ENCODE assay signal across 39 mouse cellular contexts in genomic region chr11:74379166-74379873, GRCm38 (mm10). TPM values are rescaled to one million over a fixed set of nuclear protein-coding genes. Genes with fewer than 3 reads are reported as not detected.
DNase-seq lines count a peak whose midpoint lies in the region; ATAC-seq and TF ChIP-seq lines count a peak whose summit lies in the region.
"Had no signal": no experiment of that assay in that cellular context is flagged by ENCODE, and none has a peak within 500 bp of the region (broad histone marks: within the 10 kb centered on the region; RNA-seq: fewer than 3 reads in every experiment).

No protein-coding gene starts in this region.

- no peak for TF ChIP-seq CTCF in liver, postnatal 0 days (IDR thresholded peaks at IDR 0.05; ENCODE audit: low read depth)

- peak; percentile 39 for DNase-seq in adrenal gland, postnatal 10 days
- no peak for DNase-seq in adrenal gland, adult 8-10 months
- peak; percentile 11 for DNase-seq in liver, postnatal 0 days
- peak; percentile 48 for DNase-seq in intestine, embryonic 14.5 days (ENCODE audit: low spot score)
- DNase-seq: cerebellum, adult 11 months; cerebellum, adult 9-10 months; cerebellum, postnatal 36 days; gastrocnemius, postnatal 25 days; heart, adult 18-20 months; kidney, adult 18-20 months; kidney, postnatal 4 days; liver; lung, postnatal 4 days; right cerebral cortex, postnatal 4 days; thymus, adult 2 months; thymus, postnatal 36 days had no signal

- no peaks in the 10 kb centered on the region for H3K36me3 ChIP-seq in liver, postnatal 0 days (replicated peaks; ENCODE audit: insufficient read depth, low read length)
- no peaks in the 10 kb centered on the region for H3K36me3 ChIP-seq in liver, embryonic 12.5 days
- H3K36me3 ChIP-seq in intestine, embryonic 14.5 days (ENCODE audit: control insufficient read depth, insufficient read depth, low read length) = no peaks in the 10 kb centered on the region
- H3K36me3 ChIP-seq in midbrain, embryonic 13.5 days = no peaks in the 10 kb centered on the region
- H3K36me3 ChIP-seq in forebrain, embryonic 16.5 days (ENCODE audit: control insufficient read depth, insufficient read depth) = no peaks in the 10 kb centered on the region
- H3K36me3 ChIP-seq: heart, embryonic 12.5 days; liver, embryonic 15.5 days; midbrain, embryonic 12.5 days had no signal

- no peak overlapping the region for H3K4me2 ChIP-seq in liver, postnatal 0 days (ENCODE audit: low read depth, low read length)
- H3K4me2 ChIP-seq in liver, embryonic 12.5 days = no peak overlapping the region
- no peak overlapping the region for H3K4me2 ChIP-seq in intestine, embryonic 14.5 days (ENCODE audit: low read length)
- H3K4me2 ChIP-seq in midbrain, embryonic 13.5 days (replicated peaks) = no peak overlapping the region
- H3K4me2 ChIP-seq in forebrain, embryonic 16.5 days (ENCODE audit: low read length) = no peak overlapping the region
- H3K4me2 ChIP-seq: forebrain, embryonic 13.5 days; heart, embryonic 12.5 days; liver, embryonic 15.5 days; midbrain, embryonic 12.5 days; neural tube, embryonic 13.5 days had no signal

- no peak for ATAC-seq in liver, postnatal 0 days
- ATAC-seq in liver, embryonic 12.5 days = no peak
- peak; percentile 68; the same call in 1 of the 2 replicates for ATAC-seq in intestine, embryonic 14.5 days (replicated peaks; ENCODE audit: low FRiP score, low TSS enrichment, low read depth)
- no peak for ATAC-seq in midbrain, embryonic 13.5 days
- no peak for ATAC-seq in forebrain, embryonic 16.5 days
- ATAC-seq: CD4-positive, CD25-positive, alpha-beta regulatory T cell, adult 4 months; forebrain, embryonic 13.5 days; hindbrain, embryonic 16.5 days had no signal

- WGBS in liver, postnatal 0 days (ENCODE audit: insufficient replicate concordance) = 48% methylated on average over 4 of the region's 4 CpGs
- 49% methylated on average over 4 of the region's 4 CpGs for WGBS in liver, embryonic 12.5 days (ENCODE audit: insufficient replicate concordance)
- WGBS in intestine, embryonic 14.5 days = 52% methylated on average over 4 of the region's 4 CpGs
- 65% methylated on average over 4 of the region's 4 CpGs for WGBS in midbrain, embryonic 13.5 days
- 72% methylated on average over 4 of the region's 4 CpGs for WGBS in forebrain, embryonic 16.5 days

- H3K27ac ChIP-seq in liver, postnatal 0 days (ENCODE audit: low read depth) = no peak overlapping the region
- no peak overlapping the region for H3K27ac ChIP-seq in liver, embryonic 12.5 days
- H3K27ac ChIP-seq in intestine, embryonic 14.5 days (ENCODE audit: low read depth) = no peak overlapping the region
- H3K27ac ChIP-seq in midbrain, embryonic 13.5 days = no peak overlapping the region
- H3K27ac ChIP-seq in forebrain, embryonic 16.5 days (ENCODE audit: low read length) = no peak overlapping the region
- H3K27ac ChIP-seq: forebrain, embryonic 13.5 days; liver, embryonic 15.5 days; midbrain, embryonic 12.5 days; neural tube, embryonic 13.5 days; stomach, postnatal 0 days had no signal

- no peak for TF ChIP-seq EP300 in liver, postnatal 0 days (IDR thresholded peaks at IDR 0.05; ENCODE audit: low read depth)

- H3K4me3 ChIP-seq in liver, postnatal 0 days (ENCODE audit: low read depth, low read length) = no peak overlapping the region
- no peak overlapping the region for H3K4me3 ChIP-seq in liver, embryonic 12.5 days
- H3K4me3 ChIP-seq in intestine, embryonic 14.5 days (ENCODE audit: low read depth, low read length) = no peak overlapping the region
- no peak overlapping the region for H3K4me3 ChIP-seq in midbrain, embryonic 13.5 days (replicated peaks)
- no peak overlapping the region for H3K4me3 ChIP-seq in forebrain, embryonic 16.5 days (replicated peaks; ENCODE audit: low read length)
- H3K4me3 ChIP-seq: forebrain, embryonic 13.5 days; heart, embryonic 12.5 days; liver, embryonic 15.5 days; megakaryocyte, embryonic 14.5 days; midbrain, embryonic 12.5 days; neural tube, embryonic 13.5 days had no signal

- H3K4me1 ChIP-seq in liver, postnatal 0 days (ENCODE audit: insufficient read depth) = no peaks in the 10 kb centered on the region
- no peaks in the 10 kb centered on the region for H3K4me1 ChIP-seq in liver, embryonic 12.5 days
- H3K4me1 ChIP-seq in intestine, embryonic 14.5 days (replicated peaks; ENCODE audit: control insufficient read depth, insufficient read depth, low read length) = no peaks in the 10 kb centered on the region; the same call in 1 of the 2 replicates
- no peaks in the 10 kb centered on the region for H3K4me1 ChIP-seq in midbrain, embryonic 13.5 days (replicated peaks)
- H3K4me1 ChIP-seq in forebrain, embryonic 16.5 days (replicated peaks; ENCODE audit: control insufficient read depth, insufficient read depth, low read length) = no peaks in the 10 kb centered on the region
- H3K4me1 ChIP-seq: forebrain, embryonic 13.5 days; liver, embryonic 15.5 days; midbrain, embryonic 12.5 days had no signal

- H3K9me3 ChIP-seq in liver, postnatal 0 days (ENCODE audit: low read length) = no peaks in the 10 kb centered on the region
- no peaks in the 10 kb centered on the region for H3K9me3 ChIP-seq in liver, embryonic 12.5 days (replicated peaks)
- no peaks in the 10 kb centered on the region for H3K9me3 ChIP-seq in intestine, embryonic 14.5 days (ENCODE audit: control insufficient read depth, low read length)
- no peaks in the 10 kb centered on the region for H3K9me3 ChIP-seq in midbrain, embryonic 13.5 days
- no peaks in the 10 kb centered on the region for H3K9me3 ChIP-seq in forebrain, embryonic 16.5 days (ENCODE audit: control insufficient read depth, low read length)
- H3K9me3 ChIP-seq: forebrain, embryonic 13.5 days; heart, embryonic 12.5 days; liver, embryonic 15.5 days; megakaryocyte, embryonic 14.5 days; midbrain, embryonic 12.5 days; neural tube, embryonic 13.5 days had no signal

- H3K9ac ChIP-seq in liver, postnatal 0 days (replicated peaks) = no peak overlapping the region
- no peak overlapping the region for H3K9ac ChIP-seq in liver, embryonic 12.5 days
- H3K9ac ChIP-seq in intestine, embryonic 14.5 days (ENCODE audit: low read length) = no peak overlapping the region
- H3K9ac ChIP-seq in midbrain, embryonic 13.5 days (replicated peaks) = no peak overlapping the region
- no peak overlapping the region for H3K9ac ChIP-seq in forebrain, embryonic 16.5 days (replicated peaks; ENCODE audit: low read depth, low read length)
- H3K9ac ChIP-seq: forebrain, embryonic 13.5 days; heart, embryonic 12.5 days; liver, embryonic 15.5 days; midbrain, embryonic 12.5 days; neural tube, embryonic 13.5 days had no signal

- H3K27me3 ChIP-seq in liver, postnatal 0 days (ENCODE audit: insufficient read depth, low read length) = no peaks in the 10 kb centered on the region
- H3K27me3 ChIP-seq in liver, embryonic 12.5 days (replicated peaks) = no peaks in the 10 kb centered on the region
- no peaks in the 10 kb centered on the region for H3K27me3 ChIP-seq in intestine, embryonic 14.5 days (replicated peaks; ENCODE audit: control insufficient read depth, insufficient read depth, low read length)
- H3K27me3 ChIP-seq in midbrain, embryonic 13.5 days = no peaks in the 10 kb centered on the region
- H3K27me3 ChIP-seq in forebrain, embryonic 16.5 days (replicated peaks; ENCODE audit: control insufficient read depth, insufficient read depth, low read length) = no peaks in the 10 kb centered on the region
- H3K27me3 ChIP-seq: forebrain, embryonic 13.5 days; heart, embryonic 12.5 days; liver, embryonic 15.5 days; midbrain, embryonic 12.5 days had no signal

RNA-seq across cellular contexts. Expression of gene Olfr412, which starts 17.5 kb away (rescaled TPM):
- not detected for total RNA-seq in adrenal gland, postnatal 10 days (2021)
- total RNA-seq in adrenal gland, adult 8-10 months (2022) = not detected
- polyA plus RNA-seq in liver, postnatal 0 days (2015; fragmentation: Nextera tagmentation; extraction: Ambion mirVana) = not detected in 2 replicates
- polyA plus RNA-seq in liver, embryonic 12.5 days (2016; fragmentation: Nextera tagmentation; extraction: Ambion mirVana) = not detected in 2 replicates
- not detected in 2 replicates for polyA plus RNA-seq in intestine, embryonic 14.5 days (2014; fragmentation: Nextera tagmentation; extraction: Ambion mirVana)
- polyA plus RNA-seq in midbrain, embryonic 13.5 days (2015; fragmentation: Nextera tagmentation; extraction: Ambion mirVana) = not detected in 2 replicates
- polyA plus RNA-seq in forebrain, embryonic 16.5 days (2015; fragmentation: Nextera tagmentation; extraction: Ambion mirVana) = not detected in 2 replicates
- total RNA-seq: gastrocnemius, adult 18-20 months; gastrocnemius, postnatal 25 days; heart, adult 18-20 months; layer of hippocampus, adult 8-10 months; left cerebral cortex, adult 18-20 months; left cerebral cortex, postnatal 14 days had no signal
- polyA plus RNA-seq: CD4-positive, CD25-positive, alpha-beta regulatory T cell, adult 4 months; embryonic facial prominence, embryonic 11.5 days; forebrain, embryonic 13.5 days; heart, embryonic 12.5 days; heart, postnatal 0 days; hindbrain, embryonic 11.5 days; hindbrain, embryonic 16.5 days; kidney, embryonic 16.5 days; limb, embryonic 11.5 days; liver, embryonic 15.5 days; lung, embryonic 16.5 days; midbrain, embryonic 12.5 days; neural tube, embryonic 13.5 days; spleen, adult 2 months; stomach, postnatal 0 days; thymus, adult 2 months had no signal

RNA-seq across cellular contexts. Expression of gene Olfr411, which starts 26.9 kb away (rescaled TPM):
- not detected for total RNA-seq in adrenal gland, postnatal 10 days (2021)
- not detected for total RNA-seq in adrenal gland, adult 8-10 months (2022)
- polyA plus RNA-seq in liver, postnatal 0 days (2015; fragmentation: Nextera tagmentation; extraction: Ambion mirVana) = not detected in 2 replicates
- polyA plus RNA-seq in liver, embryonic 12.5 days (2016; fragmentation: Nextera tagmentation; extraction: Ambion mirVana) = not detected in 2 replicates
- polyA plus RNA-seq in intestine, embryonic 14.5 days (2014; fragmentation: Nextera tagmentation; extraction: Ambion mirVana) = not detected in 2 replicates
- not detected in 2 replicates for polyA plus RNA-seq in midbrain, embryonic 13.5 days (2015; fragmentation: Nextera tagmentation; extraction: Ambion mirVana)
- not detected in 2 replicates for polyA plus RNA-seq in forebrain, embryonic 16.5 days (2015; fragmentation: Nextera tagmentation; extraction: Ambion mirVana)
- total RNA-seq: gastrocnemius, adult 18-20 months; gastrocnemius, postnatal 25 days; heart, adult 18-20 months; layer of hippocampus, adult 8-10 months; left cerebral cortex, adult 18-20 months; left cerebral cortex, postnatal 14 days had no signal
- polyA plus RNA-seq: CD4-positive, CD25-positive, alpha-beta regulatory T cell, adult 4 months; embryonic facial prominence, embryonic 11.5 days; forebrain, embryonic 13.5 days; heart, embryonic 12.5 days; heart, postnatal 0 days; hindbrain, embryonic 11.5 days; hindbrain, embryonic 16.5 days; kidney, embryonic 16.5 days; limb, embryonic 11.5 days; liver, embryonic 15.5 days; lung, embryonic 16.5 days; midbrain, embryonic 12.5 days; neural tube, embryonic 13.5 days; spleen, adult 2 months; stomach, postnatal 0 days; thymus, adult 2 months had no signal

RNA-seq across cellular contexts. Expression of gene Olfr410, which starts 41.5 kb away (rescaled TPM):
- total RNA-seq in adrenal gland, postnatal 10 days (2021) = not detected
- not detected for total RNA-seq in adrenal gland, adult 8-10 months (2022)
- polyA plus RNA-seq in liver, postnatal 0 days (2015; fragmentation: Nextera tagmentation; extraction: Ambion mirVana) = not detected in 2 replicates
- not detected in 2 replicates for polyA plus RNA-seq in liver, embryonic 12.5 days (2016; fragmentation: Nextera tagmentation; extraction: Ambion mirVana)
- not detected in 2 replicates for polyA plus RNA-seq in intestine, embryonic 14.5 days (2014; fragmentation: Nextera tagmentation; extraction: Ambion mirVana)
- not detected in 2 replicates for polyA plus RNA-seq in midbrain, embryonic 13.5 days (2015; fragmentation: Nextera tagmentation; extraction: Ambion mirVana)
- not detected in 2 replicates for polyA plus RNA-seq in forebrain, embryonic 16.5 days (2015; fragmentation: Nextera tagmentation; extraction: Ambion mirVana)
- total RNA-seq: gastrocnemius, adult 18-20 months; gastrocnemius, postnatal 25 days; heart, adult 18-20 months; layer of hippocampus, adult 8-10 months; left cerebral cortex, adult 18-20 months; left cerebral cortex, postnatal 14 days had no signal
- polyA plus RNA-seq: CD4-positive, CD25-positive, alpha-beta regulatory T cell, adult 4 months; embryonic facial prominence, embryonic 11.5 days; forebrain, embryonic 13.5 days; heart, embryonic 12.5 days; heart, postnatal 0 days; hindbrain, embryonic 11.5 days; hindbrain, embryonic 16.5 days; kidney, embryonic 16.5 days; limb, embryonic 11.5 days; liver, embryonic 15.5 days; lung, embryonic 16.5 days; midbrain, embryonic 12.5 days; neural tube, embryonic 13.5 days; spleen, adult 2 months; stomach, postnatal 0 days; thymus, adult 2 months had no signal
